Mouse (Mus musculus): ENCODE results near the gene Smg1. TPM values are rescaled to one million over a fixed set of nuclear protein-coding genes. Genes with fewer than 3 reads are reported as not detected.

The Smg1 gene
- polyA plus RNA-seq, 1 experiment from 2014 or later = 15.8 TPM

GRCm38 (mm10) chr7:118259676-118260305, 16.3 kb upstream of the Smg1 start:
- WGBS = 95% methylated on average over 7 of the region's 7 CpGs
- no peaks in the 10 kb centered on the region for H3K27me3 ChIP-seq (ENCODE audit: insufficient read depth, poor library complexity, severe bottlenecking)

GRCm38 (mm10) chr7:118258451-118258850, 15.0 kb upstream of the Smg1 start:
- H3K27me3 ChIP-seq (ENCODE audit: insufficient read depth, poor library complexity, severe bottlenecking) = no peaks in the 10 kb centered on the region
- H3K4me3 ChIP-seq = no peak overlapping the region
- peaks cover 9% of the 10 kb centered on the region for H3K4me1 ChIP-seq (replicated peaks)
- H3K27ac ChIP-seq = no peak overlapping the region
- no peaks in the 10 kb centered on the region for H3K9me3 ChIP-seq
- no peaks in the 10 kb centered on the region for H3K36me3 ChIP-seq
- no peak for DNase-seq (ENCODE audit: low spot score)

More at GRCm38 (mm10) chr7:118259676-118260305, 16.3 kb upstream of the Smg1 start:
- no peaks in the 10 kb centered on the region for H3K4me1 ChIP-seq (replicated peaks)
- H3K4me3 ChIP-seq = no peak overlapping the region
- H3K27ac ChIP-seq = no peak overlapping the region
- DNase-seq (ENCODE audit: low spot score) = no peak
- H3K36me3 ChIP-seq = no peaks in the 10 kb centered on the region
- no peaks in the 10 kb centered on the region for H3K9me3 ChIP-seq

GRCm38 (mm10) chr7:118256740-118257139, 13.3 kb upstream of the Smg1 start:
- H3K36me3 ChIP-seq = no peaks in the 10 kb centered on the region
- H3K27me3 ChIP-seq (ENCODE audit: insufficient read depth, poor library complexity, severe bottlenecking) = no peaks in the 10 kb centered on the region
- no peak overlapping the region for H3K4me3 ChIP-seq
- no peak overlapping the region for H3K27ac ChIP-seq
- no peak for DNase-seq (ENCODE audit: low spot score)
- H3K9me3 ChIP-seq = no peaks in the 10 kb centered on the region
- WGBS = 89% methylated on average over 6 of the region's 6 CpGs
- peaks cover 19% of the 10 kb centered on the region for H3K4me1 ChIP-seq (replicated peaks)

- Histone ChIP-seq H3K4me3 (no peak overlapping the region), H3K36me3 (no peaks in the 10 kb centered on the region), H3K27me3 (ENCODE audit: insufficient read depth, poor library complexity, severe bottlenecking) (no peaks in the 10 kb centered on the region), H3K27ac (no peak overlapping the region), H3K4me1 (replicated peaks) (peaks cover 19% of the 10 kb centered on the region), H3K9me3 (no peaks in the 10 kb centered on the region)
- peak; percentile 10 for DNase-seq (ENCODE audit: low spot score)
- WGBS = 62% methylated on average over 8 of the region's 8 CpGs
Measured at GRCm38 (mm10) chr7:118254460-118254859, 11.0 kb upstream of the Smg1 start.

- 71% methylated on average over 4 of the region's 4 CpGs for WGBS
- peaks cover 19% of the 10 kb centered on the region for H3K4me1 ChIP-seq (replicated peaks)
- H3K27ac ChIP-seq = no peak overlapping the region
- no peaks in the 10 kb centered on the region for H3K36me3 ChIP-seq
- no peaks in the 10 kb centered on the region for H3K27me3 ChIP-seq (ENCODE audit: insufficient read depth, poor library complexity, severe bottlenecking)
- H3K4me3 ChIP-seq = no peak overlapping the region
- no peak for DNase-seq (ENCODE audit: low spot score)
- no peaks in the 10 kb centered on the region for H3K9me3 ChIP-seq
Measured at GRCm38 (mm10) chr7:118254015-118254414, 10.5 kb upstream of the Smg1 start.

GRCm38 (mm10) chr7:118252979-118253378, 9.5 kb upstream of the Smg1 start:
- no peak for DNase-seq (ENCODE audit: low spot score)
- Histone ChIP-seq H3K9me3 (no peaks in the 10 kb centered on the region), H3K4me3 (no peak overlapping the region), H3K4me1 (replicated peaks) (peaks cover 19% of the 10 kb centered on the region), H3K27ac (no peak overlapping the region), H3K36me3 (no peaks in the 10 kb centered on the region), H3K27me3 (ENCODE audit: insufficient read depth, poor library complexity, severe bottlenecking) (no peaks in the 10 kb centered on the region)
- 61% methylated on average over 3 of the region's 3 CpGs for WGBS

- H3K9me3 ChIP-seq = no peaks in the 10 kb centered on the region
- H3K36me3 ChIP-seq = no peaks in the 10 kb centered on the region
- peak overlapping the region; percentile 53; the same call in 1 of the 2 replicates for H3K27ac ChIP-seq
- no peak for DNase-seq (ENCODE audit: low spot score)
- H3K4me3 ChIP-seq = no peak overlapping the region
- H3K4me1 ChIP-seq (replicated peaks) = peaks cover 19% of the 10 kb centered on the region
- 30% methylated on average over 4 of the region's 4 CpGs for WGBS
- no peaks in the 10 kb centered on the region for H3K27me3 ChIP-seq (ENCODE audit: insufficient read depth, poor library complexity, severe bottlenecking)
Measured at GRCm38 (mm10) chr7:118252349-118252748, 8.9 kb upstream of the Smg1 start.

GRCm38 (mm10) chr7:118251392-118252170, 8.1 kb upstream of the Smg1 start:
- DNase-seq (ENCODE audit: low spot score) = no peak
- Histone ChIP-seq H3K4me3 (no peak overlapping the region), H3K36me3 (no peaks in the 10 kb centered on the region), H3K27me3 (ENCODE audit: insufficient read depth, poor library complexity, severe bottlenecking) (no peaks in the 10 kb centered on the region), H3K4me1 (replicated peaks) (peaks cover 19% of the 10 kb centered on the region), H3K9me3 (no peaks in the 10 kb centered on the region), H3K27ac (no peak overlapping the region)
- 96% methylated on average over 2 of the region's 2 CpGs for WGBS

GRCm38 (mm10) chr7:118250482-118251160, 7.2 kb upstream of the Smg1 start:
- 82% methylated on average over 4 of the region's 4 CpGs for WGBS
- H3K27me3 ChIP-seq (ENCODE audit: insufficient read depth, poor library complexity, severe bottlenecking) = no peaks in the 10 kb centered on the region
- H3K4me3 ChIP-seq = no peak overlapping the region
- peaks cover 19% of the 10 kb centered on the region for H3K4me1 ChIP-seq (replicated peaks)
- no peaks in the 10 kb centered on the region for H3K9me3 ChIP-seq
- DNase-seq (ENCODE audit: low spot score) = no peak
- H3K27ac ChIP-seq = no peak overlapping the region
- no peaks in the 10 kb centered on the region for H3K36me3 ChIP-seq

- Histone ChIP-seq H3K36me3 (no peaks in the 10 kb centered on the region), H3K9me3 (no peaks in the 10 kb centered on the region), H3K4me1 (replicated peaks) (peaks cover 17% of the 10 kb centered on the region), H3K4me3 (no peak overlapping the region), H3K27ac (no peak overlapping the region), H3K27me3 (ENCODE audit: insufficient read depth, poor library complexity, severe bottlenecking) (no peaks in the 10 kb centered on the region)
- WGBS = 88% methylated on average over 2 of the region's 2 CpGs
- no peak for DNase-seq (ENCODE audit: low spot score)
Measured at GRCm38 (mm10) chr7:118249563-118249962, 6.1 kb upstream of the Smg1 start.

- H3K27ac ChIP-seq = no peak overlapping the region
- no peaks in the 10 kb centered on the region for H3K9me3 ChIP-seq
- peaks cover 15% of the 10 kb centered on the region for H3K4me1 ChIP-seq (replicated peaks)
- no peaks in the 10 kb centered on the region for H3K27me3 ChIP-seq (ENCODE audit: insufficient read depth, poor library complexity, severe bottlenecking)
- 89% methylated on average over 8 of the region's 8 CpGs for WGBS
- H3K4me3 ChIP-seq = no peak overlapping the region
- DNase-seq (ENCODE audit: low spot score) = no peak
- no peaks in the 10 kb centered on the region for H3K36me3 ChIP-seq
Measured at GRCm38 (mm10) chr7:118248069-118248468, 4.6 kb upstream of the Smg1 start.

GRCm38 (mm10) chr7:118245260-118245659, 1.8 kb upstream of the Smg1 start:
- Histone ChIP-seq H3K27me3 (ENCODE audit: insufficient read depth, poor library complexity, severe bottlenecking) (no peaks in the 10 kb centered on the region), H3K36me3 (no peaks in the 10 kb centered on the region), H3K27ac (no peak overlapping the region), H3K4me1 (replicated peaks) (peaks cover 21% of the 10 kb centered on the region), H3K9me3 (no peaks in the 10 kb centered on the region), H3K4me3 (no peak overlapping the region)
- WGBS = 93% methylated on average over 3 of the region's 3 CpGs
- DNase-seq (ENCODE audit: low spot score) = no peak

- Histone ChIP-seq H3K36me3 (no peaks in the 10 kb centered on the region), H3K27ac (peak overlapping the region; percentile 97), H3K9me3 (no peaks in the 10 kb centered on the region), H3K4me3 (peak overlapping the region; percentile 91), H3K27me3 (ENCODE audit: insufficient read depth, poor library complexity, severe bottlenecking) (no peaks in the 10 kb centered on the region), H3K4me1 (replicated peaks) (peaks cover 21% of the 10 kb centered on the region)
- peak; percentile 72 for DNase-seq (ENCODE audit: low spot score)
- under 1% methylated on average over 50 of the region's 50 CpGs for WGBS
Measured at GRCm38 (mm10) chr7:118242911-118243412, 508 bp downstream of the Smg1 start.
